Mouse (Mus musculus) intestine, embryonic 14.5 days (tissue): ENCODE data around the gene Nxpe4. TPM values are rescaled to one million over a fixed set of nuclear protein-coding genes. Genes with fewer than 3 reads are reported as not detected.
A peak's percentile ranks its signal among the peaks of the same experiment; 100 is the strongest.
"Not testable (repeated sequence)": the region's sequence is repeated elsewhere in the genome, so short reads cannot be mapped to it uniquely, and the experiment has no call there.

Source experiments
- ATAC-seq: fragments of 200-750 bp; cut with Nextera tagmentation; replicated peaks from 2 replicates; pipeline ENCODE4 v1.8.0; 2017; ENCODE audit warnings: low read depth, moderate number of reproducible peaks, moderate TSS enrichment, moderate library complexity; ENCODE audit not compliant: low FRiP score, low TSS enrichment
- DNase-seq: peaks from one replicate; pipeline ENCODE4 v3.0.0-alpha.2; 2018; ENCODE audit warnings: low spot score
- H3K27ac ChIP-seq: fragments of 300-500 bp; sonication (generic); 2 replicates; pipeline ENCODE4 v1.5.1; 2014; ENCODE audit warnings: low read depth, mild to moderate bottlenecking, control low read depth
- H3K27me3 ChIP-seq: fragments of 300-500 bp; sonication (generic); replicated peaks from 2 replicates; pipeline ENCODE4 v1.6.1; 2014; ENCODE audit warnings: low read length, control low read depth; ENCODE audit not compliant: control insufficient read depth, insufficient read depth
- H3K36me3 ChIP-seq: fragments of 300-500 bp; sonication (generic); 2 replicates; pipeline ENCODE4 v1.6.1; 2014; ENCODE audit warnings: low read length, control low read depth; ENCODE audit not compliant: control insufficient read depth, insufficient read depth
- H3K4me1 ChIP-seq: fragments of 300-500 bp; sonication (generic); replicated peaks from 2 replicates; pipeline ENCODE4 v1.6.1; 2014; ENCODE audit warnings: low read length, control low read depth, mixed read lengths; ENCODE audit not compliant: control insufficient read depth, insufficient read depth
- H3K4me2 ChIP-seq: fragments of 300-500 bp; sonication (generic); 2 replicates; pipeline ENCODE4 v1.6.1; 2014; ENCODE audit warnings: low read length
- H3K4me3 ChIP-seq: fragments of 300-500 bp; sonication (generic); 2 replicates; pipeline ENCODE4 v1.5.1; 2014; ENCODE audit warnings: low read depth, low read length, control low read depth, mixed read lengths
- H3K9ac ChIP-seq: fragments of 300-500 bp; sonication (generic); 2 replicates; pipeline ENCODE4 v1.6.1; 2014; ENCODE audit warnings: mild to moderate bottlenecking, low read length
- H3K9me3 ChIP-seq: fragments of 300-500 bp; sonication (generic); 2 replicates; pipeline ENCODE4 v1.6.1; 2016; ENCODE audit warnings: low read length, control low read depth; ENCODE audit not compliant: control insufficient read depth
- WGBS: fragments of 180-500 bp; shearing (Covaris S2); extraction: QIAGEN DNeasy Blood & Tissue Kit; methylation state at CpG from one replicate; pipeline ENCODE4 v1.1.7; 2014; 5-methylcytosine and 5-hydroxymethylcytosine counted together
- polyA plus RNA-seq: library from polyadenylated mRNA; unstranded; fragments of >200 nt; fragmentation: Nextera tagmentation; extraction: Ambion mirVana; gene quantifications from 2 replicates; pipeline ENCODE4 v1.2.1, GENCODE M21; 2014

The Nxpe4 gene
- 5.8 and 6.3 TPM in 2 replicates for polyA plus RNA-seq

- DNase-seq (peak; percentile 83), ATAC-seq (0 out of 2 replicates have a peak, but pooled peaks have one; percentile 64)
- H3K27me3 ChIP-seq: no peaks in the 10 kb centered on the region
- whole genome bisulfite sequencing: 30% methylated on average over 12 of the region's 12 CpGs
- no peak within 1 kb of the TSS for H3K27ac ChIP-seq
- H3K36me3 ChIP-seq: no peaks in the 10 kb centered on the region
- peak within 1 kb of the TSS; percentile 42 for H3K4me3 ChIP-seq
- H3K9me3 ChIP-seq: no peaks in the 10 kb centered on the region
- peak within 1 kb of the TSS; percentile 52 for H3K4me2 ChIP-seq
- H3K9ac ChIP-seq: no peak within 1 kb of the TSS
- no peaks in the 10 kb centered on the region for H3K4me1 ChIP-seq
Measured at GRCm38 (mm10) chr9:48161505-48162192, at the start of gene Nxpe4. Gene Nxpe4 (plus strand): TSS chr9:48162023.

- Histone ChIP-seq H3K9ac (no peak overlapping the region), H3K4me3 (no peak overlapping the region), H3K4me1 (no peaks in the 10 kb centered on the region), H3K4me2 (no peak overlapping the region), H3K27me3 (no peaks in the 10 kb centered on the region), H3K9me3 (no peaks in the 10 kb centered on the region), H3K27ac (no peak overlapping the region), H3K36me3 (no peaks in the 10 kb centered on the region)
- 34% methylated on average over 3 of the region's 3 CpGs for WGBS
- ATAC-seq (no peak), DNase-seq (no peak)
Measured at GRCm38 (mm10) chr9:48126815-48127214, 35.0 kb upstream of the Nxpe4 start.

GRCm38 (mm10) chr9:48137507-48137906 is 24.3 kb upstream of the Nxpe4 start:
- Histone ChIP-seq H3K27ac (no peak overlapping the region), H3K36me3 (no peaks in the 10 kb centered on the region), H3K27me3 (no peaks in the 10 kb centered on the region), H3K9ac (no peak overlapping the region), H3K4me2 (no peak overlapping the region), H3K4me3 (no peak overlapping the region), H3K4me1 (no peaks in the 10 kb centered on the region), H3K9me3 (no peaks in the 10 kb centered on the region)
- WGBS: 24% methylated on average over 3 of the region's 3 CpGs
- ATAC-seq (no peak), DNase-seq (peak; percentile 53)

- no peak overlapping the region for H3K27ac ChIP-seq
- no peaks in the 10 kb centered on the region for H3K4me1 ChIP-seq
- H3K36me3 ChIP-seq: no peaks in the 10 kb centered on the region
- H3K9ac ChIP-seq: no peak overlapping the region
- H3K27me3 ChIP-seq: no peaks in the 10 kb centered on the region
- no peaks in the 10 kb centered on the region for H3K9me3 ChIP-seq
- 38% methylated on average over 8 of the region's 8 CpGs for WGBS
- no peak overlapping the region for H3K4me2 ChIP-seq
- no peak for ATAC-seq
- no peak overlapping the region for H3K4me3 ChIP-seq
- no peak for DNase-seq
Measured at GRCm38 (mm10) chr9:48140485-48141411, 21.1 kb upstream of the Nxpe4 start.

GRCm38 (mm10) chr9:48142646-48143045 is 19.2 kb upstream of the Nxpe4 start:
- Histone ChIP-seq H3K9me3 (no peaks in the 10 kb centered on the region), H3K27me3 (no peaks in the 10 kb centered on the region), H3K4me2 (no peak overlapping the region), H3K4me1 (no peaks in the 10 kb centered on the region), H3K9ac (no peak overlapping the region), H3K36me3 (no peaks in the 10 kb centered on the region), H3K4me3 (no peak overlapping the region), H3K27ac (no peak overlapping the region)
- DNase-seq: no peak
- 87% methylated on average over 6 of the region's 6 CpGs for WGBS
- ATAC-seq: no peak

GRCm38 (mm10) chr9:48146761-48147160 is 15.1 kb upstream of the Nxpe4 start:
- Histone ChIP-seq H3K27me3 (no peaks in the 10 kb centered on the region), H3K4me3 (no peak overlapping the region), H3K9me3 (no peaks in the 10 kb centered on the region), H3K9ac (no peak overlapping the region), H3K27ac (no peak overlapping the region), H3K4me1 (no peaks in the 10 kb centered on the region), H3K4me2 (no peak overlapping the region), H3K36me3 (no peaks in the 10 kb centered on the region)
- no peak for DNase-seq
- ATAC-seq: no peak
- WGBS: 85% methylated on average over 3 of the region's 3 CpGs

GRCm38 (mm10) chr9:48166531-48166930 is 4.7 kb downstream of the Nxpe4 start:
- not testable (repeated sequence) for H3K27me3 ChIP-seq, H3K9ac ChIP-seq, H3K4me3 ChIP-seq, H3K4me2 ChIP-seq, H3K27ac ChIP-seq, H3K36me3 ChIP-seq, DNase-seq, ATAC-seq, H3K4me1 ChIP-seq, H3K9me3 ChIP-seq
- WGBS: 49% methylated on average over 6 of the region's 6 CpGs

GRCm38 (mm10) chr9:48176764-48177163 is 14.9 kb downstream of the Nxpe4 start:
- Histone ChIP-seq H3K9me3 (no peaks in the 10 kb centered on the region), H3K4me1 (no peaks in the 10 kb centered on the region), H3K9ac (no peak overlapping the region), H3K36me3 (no peaks in the 10 kb centered on the region), H3K27ac (no peak overlapping the region), H3K4me2 (no peak overlapping the region), H3K27me3 (no peaks in the 10 kb centered on the region), H3K4me3 (no peak overlapping the region)
- ATAC-seq (no peak), DNase-seq (no peak)
- WGBS: 40% methylated on average over 1 of the region's 1 CpGs
